Mouse (Mus musculus): ENCODE results near the gene Tedc1.

DNA sequence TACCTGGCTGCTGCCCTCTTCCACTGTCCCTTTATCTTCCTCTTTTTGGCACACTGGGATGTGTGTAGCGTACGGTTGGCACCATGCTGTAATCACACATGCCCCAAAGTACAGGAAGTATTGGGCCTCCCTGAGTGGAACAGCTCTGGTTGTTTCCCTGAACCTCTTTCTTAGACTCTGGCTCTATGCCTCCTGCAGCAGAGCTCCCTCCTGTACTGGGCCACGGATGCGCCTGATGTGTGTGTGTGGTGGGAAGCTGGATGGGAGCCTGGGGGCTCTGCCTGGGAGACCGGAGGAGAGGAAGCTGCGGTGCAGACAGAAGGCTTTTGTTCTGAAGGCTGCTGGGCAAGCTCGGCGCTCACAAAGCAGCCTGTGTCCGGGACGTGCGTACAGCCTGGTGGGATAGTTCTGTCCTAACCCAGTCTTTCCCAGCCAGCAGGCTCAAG is 7.4 kb downstream of the Tedc1 start:
- TF ChIP-seq CTCF (IDR thresholded peaks at IDR 0.05; ENCODE audit: low read depth, low read length) (no peak), POLR2A (IDR thresholded peaks at IDR 0.05; ENCODE audit: extremely low read depth, insufficient read depth, low read length) (no peak)

All from liver, adult 2 months (tissue).